Mouse (Mus musculus) heart, postnatal 14 days (tissue): ENCODE measurements around the gene Slit3. TPM values are rescaled to one million over a fixed set of nuclear protein-coding genes. Genes with fewer than 3 reads are reported as not detected.

Experiments used
- DNase-seq, 2 experiments: peaks; one replicate each; pipeline ENCODE4 v3.0.0; 2021 to 2022
- intact Hi-C: fragments of 180-260 bp; cut with DNase I; formaldehyde crosslinking; loops from one replicate; pipeline ENCODE4 v1.15.1; 2025
- total RNA-seq, 2 experiments: library from RNA; stranded (reverse); gene quantifications; 2 replicates each; pipeline ENCODE4 v1.2.3; 2021

Gene Slit3
- total RNA-seq, 2 experiments from 2014 or later = 12.4 to 15.7 TPM

DNA sequence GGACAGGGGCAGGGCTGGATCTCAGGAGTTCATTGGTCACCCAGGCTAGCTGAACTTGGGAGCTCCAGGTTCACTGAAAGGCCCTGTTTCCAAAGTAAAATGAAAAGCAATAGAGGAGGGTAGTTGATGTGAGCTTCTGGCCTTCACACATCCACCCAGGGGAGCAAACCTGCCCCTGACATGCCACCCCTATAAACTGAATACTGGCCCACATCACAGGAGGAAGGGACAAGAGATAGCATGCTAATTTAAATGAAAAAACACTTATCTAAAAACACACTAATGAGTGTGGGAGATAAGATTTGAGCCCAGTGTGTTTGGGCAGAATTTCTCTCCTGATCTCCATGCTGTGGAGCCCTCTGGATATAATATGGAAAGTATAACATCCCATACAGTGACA is 475.0 kb downstream of the Slit3 start:
- no peak for DNase-seq
- intact Hi-C loops = no loop called here

GRCm38 (mm10) chr11:35597882-35598281 is 476.9 kb downstream of the Slit3 start:
- intact Hi-C loops = no loop called here
- DNase-seq = no peak

- no peak for DNase-seq
- intact Hi-C loops = no loop called here
Observed at GRCm38 (mm10) chr11:35598732-35599131, 477.7 kb downstream of the Slit3 start.

DNA sequence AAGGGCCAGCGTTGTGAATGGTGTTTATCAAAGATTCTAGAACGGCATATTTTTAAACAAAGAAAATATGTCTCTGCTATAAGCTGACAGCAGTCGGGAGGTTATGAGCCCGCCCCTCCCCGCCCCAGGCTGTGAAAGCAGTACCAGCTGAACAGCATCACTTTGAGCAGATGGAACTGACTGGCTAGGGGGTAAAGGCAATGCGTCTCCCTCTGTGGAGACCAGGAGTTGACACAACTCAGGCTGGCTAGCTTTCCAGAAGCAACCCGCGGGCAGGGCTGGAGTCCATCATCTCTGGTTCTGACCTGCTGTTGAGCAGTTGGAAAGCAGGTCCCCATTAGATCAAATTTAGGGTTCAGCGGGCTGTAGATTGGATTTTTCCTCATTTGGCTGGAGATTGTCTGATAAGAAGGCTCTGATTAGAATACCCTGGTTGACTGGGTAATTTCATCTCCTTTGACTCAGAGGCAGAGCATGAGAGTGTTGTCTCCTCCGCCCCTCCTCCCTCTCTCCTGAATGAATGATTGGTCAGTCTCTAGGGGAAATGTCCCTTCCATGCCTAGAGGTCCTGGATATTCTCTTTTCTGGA is 480.7 kb downstream of the Slit3 start:
- intact Hi-C loops = loop anchor here (5.0 kb wide), 1 partner anchor 61 kb away; no protein-coding TSS in a partner anchor
- no peak for DNase-seq

DNA sequence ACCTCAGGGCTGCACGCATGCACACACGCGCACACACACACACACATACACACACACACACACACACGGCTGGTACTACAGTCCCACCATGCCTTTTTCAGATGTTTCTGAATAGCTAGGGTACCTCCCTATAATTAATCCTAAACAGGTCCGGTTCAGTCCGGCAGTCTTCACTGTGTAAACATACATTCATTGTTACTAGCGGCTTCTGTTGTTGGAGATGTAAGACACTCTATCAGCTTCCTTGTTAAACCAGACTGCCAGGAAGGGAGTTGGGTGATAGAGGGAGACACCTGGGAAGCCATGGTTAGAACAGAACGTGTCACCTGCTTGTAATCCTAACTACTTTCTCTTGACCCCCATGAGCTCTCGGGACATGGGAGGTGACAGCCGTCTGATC is 481.6 kb downstream of the Slit3 start:
- DNase-seq = no peak
- intact Hi-C loops = loop anchor here (5.0 kb wide), 1 partner anchor 60 kb away; no protein-coding TSS in a partner anchor

GRCm38 (mm10) chr11:35603946-35604345 is 482.9 kb downstream of the Slit3 start:
- DNase-seq = no peak
- intact Hi-C loops = loop anchor here (5.0 kb wide), 1 partner anchor 58 kb away; no protein-coding TSS in a partner anchor

DNA sequence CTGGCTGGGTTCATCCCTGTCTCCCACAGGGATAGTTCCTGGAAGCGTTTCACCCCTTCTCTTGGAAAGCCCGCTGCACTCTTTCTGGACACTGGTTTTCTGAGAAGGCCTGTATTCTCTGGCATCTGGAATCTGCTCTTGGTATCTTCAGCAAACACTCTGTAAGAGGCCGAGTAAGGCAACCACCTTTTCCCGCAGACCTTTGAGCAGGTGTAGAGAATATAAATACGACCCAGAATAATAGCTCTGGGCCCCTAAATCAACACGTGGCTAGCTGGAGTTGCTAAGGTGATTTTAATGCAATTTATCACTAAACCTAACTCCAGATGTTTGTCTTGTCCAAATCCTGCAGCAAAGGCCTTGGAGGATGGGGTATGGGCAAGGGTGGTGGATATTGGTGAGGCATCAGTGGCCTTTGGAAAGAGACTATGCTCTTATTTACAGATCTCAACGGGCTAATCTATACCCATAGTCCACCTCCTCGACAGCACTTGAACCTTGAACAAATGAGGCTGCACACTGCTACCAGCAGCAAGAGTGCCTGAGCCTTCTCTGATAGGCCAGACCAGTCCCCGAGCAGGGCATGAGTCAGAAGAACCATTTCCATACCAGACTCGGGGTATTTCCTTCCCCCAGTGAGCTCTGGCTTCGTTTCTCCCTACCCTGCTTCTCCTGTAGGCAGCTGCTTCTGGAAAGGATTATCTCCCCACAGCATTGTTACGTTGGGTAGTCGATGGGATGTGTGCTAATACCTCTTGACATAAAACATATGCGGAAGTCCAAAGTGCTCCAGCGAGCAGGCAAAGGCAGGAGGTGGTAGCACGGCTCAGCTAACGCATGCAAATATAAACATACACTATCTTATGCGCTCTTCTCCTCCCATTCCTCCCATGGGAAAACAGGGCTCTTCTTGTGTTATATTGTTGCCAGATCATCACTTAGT is 484.1 kb downstream of the Slit3 start:
- intact Hi-C loops = loop anchor here (5.0 kb wide), 1 partner anchor 57 kb away; no protein-coding TSS in a partner anchor
- DNase-seq = no peak

DNA sequence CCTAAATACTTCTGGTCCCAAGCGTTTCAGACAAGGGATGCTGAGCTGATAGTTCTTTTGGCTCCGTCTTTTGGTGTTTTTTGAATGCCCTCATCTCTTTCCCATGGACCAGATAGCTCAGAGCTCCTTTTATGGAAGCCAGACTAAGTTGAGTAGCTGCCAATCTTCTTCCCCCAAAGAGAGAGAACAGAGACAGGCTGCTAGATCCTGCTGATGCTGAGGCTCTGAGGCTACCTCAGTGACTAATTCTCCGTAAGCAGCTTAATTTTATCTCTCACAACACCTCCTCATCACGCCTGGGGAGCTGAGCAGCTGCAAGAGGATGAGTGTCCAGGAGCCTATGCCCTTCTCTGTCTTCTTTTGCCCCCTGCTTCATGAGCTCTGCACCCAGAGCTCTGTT is 486.2 kb downstream of the Slit3 start:
- intact Hi-C loops = no loop called here
- DNase-seq = no peak

DNA sequence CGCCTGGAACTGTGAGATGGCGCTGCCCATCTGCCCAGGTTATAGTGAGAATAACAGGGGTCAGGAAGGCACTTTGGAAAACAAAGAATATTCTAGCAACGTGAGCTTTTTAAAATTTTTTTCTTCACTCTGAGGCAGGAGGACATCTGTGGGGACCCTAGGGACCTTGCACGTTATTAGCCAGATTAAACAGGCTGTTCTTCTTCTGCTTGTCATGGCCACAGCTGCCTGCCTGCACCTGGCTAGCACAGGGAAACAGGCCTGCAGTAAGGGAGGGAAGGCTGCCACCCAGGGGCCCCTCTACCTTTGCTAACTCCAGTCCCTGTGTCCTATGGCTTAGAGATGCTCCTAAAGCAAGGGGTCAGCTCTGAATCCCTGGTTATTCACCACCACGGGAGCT is 487.8 kb downstream of the Slit3 start:
- DNase-seq = no peak
- intact Hi-C loops = no loop called here

DNA sequence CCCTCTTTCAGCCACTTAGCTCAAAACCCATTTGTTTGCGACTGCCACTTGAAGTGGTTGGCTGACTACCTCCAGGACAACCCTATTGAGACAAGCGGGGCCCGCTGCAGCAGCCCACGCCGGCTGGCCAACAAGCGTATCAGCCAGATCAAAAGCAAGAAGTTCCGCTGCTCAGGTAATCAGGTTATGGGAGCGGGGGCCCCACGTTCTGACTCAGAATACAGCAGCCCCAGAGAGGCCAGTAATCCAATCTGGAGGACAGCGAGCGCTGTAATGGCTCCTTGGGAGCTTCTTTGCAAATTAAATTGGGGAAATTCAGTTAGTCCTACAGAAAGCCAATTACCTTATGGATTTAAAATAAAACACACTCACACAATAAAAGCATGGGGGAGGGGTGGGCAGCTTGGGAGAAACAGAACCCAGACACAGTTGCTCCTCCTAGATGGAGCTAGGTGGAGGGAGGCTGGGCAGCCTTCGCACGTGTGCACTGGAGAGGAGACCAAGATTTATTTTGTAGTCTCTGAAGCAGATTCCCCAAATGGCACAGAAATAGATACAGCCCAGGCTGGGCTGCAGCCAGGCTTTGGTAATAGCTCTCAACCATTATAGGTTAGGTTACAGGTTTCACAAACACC is 491.4 kb downstream of the Slit3 start:
- intact Hi-C loops = no loop called here

DNA sequence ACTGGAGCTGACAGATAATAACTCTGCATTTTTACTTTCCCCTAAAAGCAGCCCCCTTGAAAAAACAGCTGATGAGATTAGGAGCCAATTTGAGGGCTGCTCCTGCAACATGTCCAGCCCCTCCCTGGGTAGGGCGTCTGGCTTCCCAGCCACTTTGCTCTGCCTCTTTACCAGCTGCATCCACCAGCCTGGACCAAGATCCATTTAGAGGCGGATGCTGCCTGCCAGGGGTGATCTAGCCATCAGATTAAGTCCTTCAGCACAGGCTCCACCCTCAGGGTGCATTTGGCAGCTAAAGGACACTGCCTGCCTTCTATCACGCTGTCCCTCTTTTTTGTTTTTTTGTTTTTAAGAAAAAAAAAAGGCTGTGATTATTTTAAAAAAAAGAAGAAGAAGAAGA is 493.5 kb downstream of the Slit3 start:
- no peak for DNase-seq
- intact Hi-C loops = no loop called here

More for the DNA sequence above, 491.4 kb downstream of the Slit3 start:
- no peak for DNase-seq

- no peak for DNase-seq
- intact Hi-C loops = no loop called here
Observed at GRCm38 (mm10) chr11:35619421-35619820, 498.4 kb downstream of the Slit3 start.

- DNase-seq = no peak
- intact Hi-C loops = no loop called here
Observed at GRCm38 (mm10) chr11:35622736-35623135, 501.7 kb downstream of the Slit3 start.

- peak in 1 of 2 experiments; percentile 14 for DNase-seq
Observed at GRCm38 (mm10) chr11:35624515-35625270, 503.7 kb downstream of the Slit3 start.

GRCm38 (mm10) chr11:35625576-35625975 is 504.6 kb downstream of the Slit3 start:
- DNase-seq = no peak
- intact Hi-C loops = loop anchor here (5.0 kb wide), 1 partner anchor 37 kb away; no protein-coding TSS in a partner anchor

More at GRCm38 (mm10) chr11:35624515-35625270, 503.7 kb downstream of the Slit3 start:
- intact Hi-C loops = loop anchor here (5.0 kb wide), 1 partner anchor 38 kb away; no protein-coding TSS in a partner anchor

DNA sequence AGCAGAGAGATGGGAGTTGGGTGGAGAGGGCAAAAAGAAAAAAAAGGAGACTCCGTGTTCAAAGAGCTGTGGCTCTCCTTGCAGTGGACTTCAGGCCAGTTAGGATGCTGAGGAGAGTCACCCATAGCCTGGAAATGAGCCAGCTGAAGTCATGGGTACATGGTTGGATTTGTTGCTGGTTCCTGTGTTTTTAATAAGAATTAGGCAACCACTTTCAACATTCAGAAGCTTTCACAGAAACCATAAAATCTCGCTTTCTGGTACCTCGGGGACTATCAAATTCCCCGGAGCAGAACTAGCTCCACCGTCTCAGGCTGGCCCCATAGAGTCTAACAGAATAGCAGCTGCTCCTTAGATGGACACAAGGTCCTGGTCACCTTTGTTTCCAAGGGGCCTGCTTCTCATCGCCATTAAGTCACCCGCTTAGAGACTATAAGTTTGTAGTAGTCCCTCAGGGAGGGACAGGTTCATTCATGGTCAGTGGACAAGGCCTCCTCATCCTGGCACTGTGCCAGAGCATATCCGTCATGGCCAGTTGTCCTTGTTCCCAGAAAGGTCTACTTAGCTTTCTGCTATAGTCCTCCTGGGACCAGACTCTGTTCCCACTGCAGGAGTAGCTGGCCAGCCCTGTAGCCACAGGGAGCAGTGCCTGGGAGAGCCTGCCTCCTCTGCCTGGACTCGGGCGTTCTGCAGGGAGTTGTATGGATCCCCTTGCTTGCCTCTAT is 505.3 kb downstream of the Slit3 start:
- DNase-seq = peak; percentile 46 to 56
- intact Hi-C loops = loop anchor here (5.0 kb wide), 1 partner anchor 36 kb away; no protein-coding TSS in a partner anchor

GRCm38 (mm10) chr11:35627815-35628214 is 506.8 kb downstream of the Slit3 start:
- intact Hi-C loops = loop anchor here (5.0 kb wide), 1 partner anchor 34 kb away; no protein-coding TSS in a partner anchor
- peak; percentile 15 to 29 for DNase-seq

DNA sequence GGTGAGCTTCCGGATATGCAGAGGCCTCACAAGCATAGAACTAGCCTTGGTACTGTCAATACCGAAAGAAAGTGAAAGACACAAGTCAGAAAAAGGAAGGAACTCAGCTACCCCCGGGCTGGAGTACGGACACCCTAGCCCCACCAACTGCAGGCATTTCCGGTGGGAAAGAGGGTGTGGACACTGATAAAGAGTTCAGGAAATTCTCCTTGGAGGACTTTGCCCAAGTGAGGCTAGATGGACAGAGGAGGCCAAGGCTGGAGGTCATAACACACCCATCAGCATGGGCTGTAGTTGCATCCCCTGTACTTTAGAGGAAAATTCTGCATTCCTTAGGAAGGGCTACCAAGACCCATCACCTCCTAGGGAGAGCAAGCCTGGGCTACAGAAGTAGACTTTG is 511.2 kb downstream of the Slit3 start:
- intact Hi-C loops = no loop called here
- no peak for DNase-seq

DNA sequence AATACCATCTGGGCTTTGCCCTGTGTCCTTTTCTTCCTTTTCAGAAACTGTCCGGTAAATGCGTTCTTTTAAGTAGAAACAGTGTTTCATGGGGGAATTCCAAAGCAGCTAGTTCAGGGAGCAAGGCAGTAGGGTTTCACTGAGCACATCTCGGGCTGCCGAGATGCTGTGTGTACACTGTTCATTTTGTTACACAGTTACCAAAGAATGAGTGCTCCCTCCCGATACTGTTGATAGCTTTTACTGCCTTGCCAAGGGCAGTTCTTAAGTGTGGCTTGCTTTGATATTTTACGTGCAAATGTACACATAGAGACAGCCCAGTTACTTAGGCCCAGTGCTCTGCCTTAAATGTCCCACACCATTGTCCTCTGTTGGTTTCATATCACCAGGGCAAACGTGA is 516.1 kb downstream of the Slit3 start:
- intact Hi-C loops = no loop called here
- DNase-seq = no peak
